Mouse (Mus musculus) heart, embryonic 16.5 days (tissue): ENCODE measurements around the gene Ktn1. TPM values are rescaled to one million over a fixed set of nuclear protein-coding genes. Genes with fewer than 3 reads are reported as not detected.

Source experiments
- ATAC-seq: fragments of 200-750 bp; cut with Nextera tagmentation; replicated peaks from 2 replicates; pipeline ENCODE4 v1.8.0; 2017; ENCODE audit warnings: moderate number of reproducible peaks; ENCODE audit not compliant: insufficient read depth, low FRiP score; ENCODE audit errors: extremely low read depth
- H3K27ac ChIP-seq: fragments of 300-500 bp; sonication (generic); 2 replicates; pipeline ENCODE4 v1.5.1; 2014; ENCODE audit warnings: mild to moderate bottlenecking, low read length, control low read depth, moderate library complexity
- H3K27me3 ChIP-seq: fragments of 300-500 bp; sonication (generic); 2 replicates; pipeline ENCODE4 v1.6.1; 2014; ENCODE audit warnings: low read length, mixed read lengths; ENCODE audit not compliant: control insufficient read depth, insufficient read depth
- H3K36me3 ChIP-seq: fragments of 300-500 bp; sonication (generic); 2 replicates; pipeline ENCODE4 v1.6.1; 2014; ENCODE audit not compliant: control insufficient read depth, insufficient read depth
- H3K4me1 ChIP-seq: fragments of 300-500 bp; sonication (generic); 2 replicates; pipeline ENCODE4 v1.6.1; 2014; ENCODE audit warnings: low read length, mixed read lengths; ENCODE audit not compliant: control insufficient read depth, insufficient read depth
- H3K4me2 ChIP-seq: fragments of 300-500 bp; sonication (generic); 2 replicates; pipeline ENCODE4 v1.6.1; 2014; ENCODE audit warnings: low read depth, mild to moderate bottlenecking, control low read depth, low read length
- H3K4me3 ChIP-seq: fragments of 300-500 bp; sonication (generic); 2 replicates; pipeline ENCODE4 v1.5.1; 2014; ENCODE audit warnings: mild to moderate bottlenecking, control low read depth, low read length
- H3K9ac ChIP-seq: fragments of 300-500 bp; sonication (generic); 2 replicates; pipeline ENCODE4 v1.6.1; 2014; ENCODE audit warnings: low read length, control low read depth
- H3K9me3 ChIP-seq: fragments of 300-500 bp; sonication (generic); replicated peaks from 2 replicates; pipeline ENCODE4 v1.6.1; 2016; ENCODE audit warnings: low read length; ENCODE audit not compliant: control insufficient read depth
- WGBS: fragments of 180-500 bp; shearing (Covaris S2); extraction: QIAGEN DNeasy Blood & Tissue Kit; methylation state at CpG from one replicate; pipeline ENCODE4 v1.1.7; 2014; 5-methylcytosine and 5-hydroxymethylcytosine counted together
- polyA plus RNA-seq: library from polyadenylated mRNA; unstranded; fragments of >200 nt; fragmentation: Nextera tagmentation; extraction: Ambion mirVana; gene quantifications from 2 replicates; pipeline ENCODE4 v1.2.1, GENCODE M21; 2015

Ktn1 gene
- polyA plus RNA-seq, 1 experiment from 2014 or later, result 66.6 TPM

DNA sequence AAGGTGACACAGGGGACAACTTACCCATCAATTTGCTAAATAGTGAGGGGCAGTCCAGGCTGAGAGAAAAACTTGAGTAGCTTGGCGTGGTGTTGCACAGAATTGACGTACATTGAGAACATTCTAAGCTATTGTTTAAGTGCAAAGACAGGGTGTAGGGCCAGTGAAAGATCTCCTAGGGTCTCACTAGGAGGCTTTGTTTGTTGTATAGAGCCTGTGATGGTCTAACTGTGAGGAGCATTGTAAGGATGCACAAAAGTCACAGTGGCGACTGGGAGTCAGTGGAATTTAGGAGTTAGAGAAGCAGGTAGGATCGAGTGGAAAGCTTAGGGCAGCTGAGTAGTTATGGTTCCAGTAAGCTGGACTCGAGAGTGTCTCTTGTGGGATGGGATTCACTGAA is 50.9 kb downstream of the Ktn1 start:
- H3K4me1 ChIP-seq, result no peaks in the 10 kb centered on the region
- H3K36me3 ChIP-seq, result peaks cover 40% of the 10 kb centered on the region

DNA sequence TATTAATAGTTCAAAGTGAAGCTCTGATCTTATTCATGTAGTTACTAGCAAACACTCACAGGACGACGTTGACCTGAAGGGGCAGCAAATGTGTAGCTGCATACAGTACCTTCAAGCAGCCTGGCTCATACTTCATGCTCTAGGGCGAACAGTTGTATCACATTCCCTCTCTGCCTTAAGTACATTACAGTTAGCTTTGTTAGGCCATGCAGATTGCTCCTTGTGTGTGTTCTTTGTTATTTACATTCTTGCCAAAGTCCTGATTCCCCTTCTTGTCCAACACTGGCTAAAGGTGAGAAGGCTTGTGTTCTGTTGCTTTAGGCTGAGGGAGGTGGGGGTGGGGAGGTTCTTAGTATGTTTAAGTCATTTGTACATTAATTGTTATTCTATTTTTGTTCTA is 61.3 kb downstream of the Ktn1 start:
- WGBS, result 48% methylated on average over 3 of the region's 3 CpGs
- Histone ChIP-seq H3K4me1 (no peaks in the 10 kb centered on the region), H3K4me3 (no peak overlapping the region)

More for the DNA sequence above, 50.9 kb downstream of the Ktn1 start:
- no peak overlapping the region for H3K4me3 ChIP-seq
- H3K27me3 ChIP-seq, result no peaks in the 10 kb centered on the region
- 86% methylated on average over 5 of the region's 5 CpGs for WGBS
- no peak overlapping the region for H3K27ac ChIP-seq
- no peak overlapping the region for H3K4me2 ChIP-seq
- ATAC-seq, result no peak
- no peak overlapping the region for H3K9ac ChIP-seq
- no peaks in the 10 kb centered on the region for H3K9me3 ChIP-seq

GRCm38 (mm10) chr14:47715771-47716170 is 67.5 kb downstream of the Ktn1 start:
- WGBS, result 84% methylated on average over 3 of the region's 3 CpGs
- ATAC-seq, result no peak
- H3K27me3 ChIP-seq, result no peaks in the 10 kb centered on the region
- H3K36me3 ChIP-seq, result peaks cover 16% of the 10 kb centered on the region
- no peaks in the 10 kb centered on the region for H3K9me3 ChIP-seq
- H3K4me2 ChIP-seq, result no peak overlapping the region
- no peak overlapping the region for H3K4me3 ChIP-seq
- no peak overlapping the region for H3K9ac ChIP-seq
- no peaks in the 10 kb centered on the region for H3K4me1 ChIP-seq
- H3K27ac ChIP-seq, result no peak overlapping the region

More for the DNA sequence above, 61.3 kb downstream of the Ktn1 start:
- H3K4me2 ChIP-seq, result no peak overlapping the region
- H3K27me3 ChIP-seq, result no peaks in the 10 kb centered on the region
- H3K9me3 ChIP-seq, result no peaks in the 10 kb centered on the region
- no peak overlapping the region for H3K27ac ChIP-seq
- no peak for ATAC-seq
- H3K36me3 ChIP-seq, result peaks cover 47% of the 10 kb centered on the region
- no peak overlapping the region for H3K9ac ChIP-seq

DNA sequence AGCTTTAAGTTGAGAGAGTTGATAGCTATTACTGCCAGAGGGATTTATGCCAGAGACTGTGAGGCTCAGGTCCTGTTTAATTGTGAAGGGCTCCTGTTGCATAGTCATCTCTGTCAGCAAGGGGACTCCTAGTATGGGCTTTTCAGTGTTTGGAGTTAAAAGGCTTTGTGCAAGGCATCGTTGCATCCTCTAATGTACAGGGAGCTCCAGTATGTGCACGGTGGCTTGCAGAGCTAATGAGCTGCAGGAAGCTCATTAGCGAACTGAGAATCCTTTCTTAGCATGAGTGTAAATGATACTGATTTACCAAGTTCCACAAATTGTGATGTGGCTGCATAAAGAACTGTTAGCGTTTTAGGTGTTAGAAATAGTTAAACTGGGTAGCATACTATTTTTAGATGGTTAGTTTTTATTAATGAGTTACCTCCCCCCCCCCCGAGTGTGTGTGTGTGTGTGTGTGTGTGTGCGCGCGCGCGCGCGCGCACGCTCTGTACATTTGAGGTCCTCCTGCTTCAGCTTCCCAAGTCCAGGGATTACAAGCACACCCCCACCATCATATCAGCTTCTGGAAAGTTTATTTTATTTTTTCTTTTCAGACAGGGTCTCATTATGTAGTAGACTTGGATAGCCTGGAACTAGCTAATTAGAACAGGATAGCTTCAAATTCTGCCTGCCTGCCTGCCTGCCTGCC is 69.8 kb downstream of the Ktn1 start:
- Histone ChIP-seq H3K27ac (no peak overlapping the region), H3K9me3 (no peaks in the 10 kb centered on the region), H3K9ac (no peak overlapping the region), H3K4me1 (no peaks in the 10 kb centered on the region), H3K4me2 (no peak overlapping the region), H3K27me3 (no peaks in the 10 kb centered on the region), H3K36me3 (peaks cover 15% of the 10 kb centered on the region), H3K4me3 (no peak overlapping the region)
- 96% methylated on average over 14 of the region's 14 CpGs for WGBS
- no peak for ATAC-seq

- H3K4me2 ChIP-seq, result no peak overlapping the region
- H3K27ac ChIP-seq, result no peak overlapping the region
- no peak overlapping the region for H3K9ac ChIP-seq
- 91% methylated on average over 4 of the region's 4 CpGs for whole genome bisulfite sequencing
- no peaks in the 10 kb centered on the region for H3K4me1 ChIP-seq
- ATAC-seq, result no peak
- H3K9me3 ChIP-seq, result no peaks in the 10 kb centered on the region
- H3K36me3 ChIP-seq, result peaks cover 25% of the 10 kb centered on the region
- no peak overlapping the region for H3K4me3 ChIP-seq
- no peaks in the 10 kb centered on the region for H3K27me3 ChIP-seq
These were observed 71.8 kb downstream of the Ktn1 start for GRCm38 (mm10) chr14:47720023-47720422.

DNA sequence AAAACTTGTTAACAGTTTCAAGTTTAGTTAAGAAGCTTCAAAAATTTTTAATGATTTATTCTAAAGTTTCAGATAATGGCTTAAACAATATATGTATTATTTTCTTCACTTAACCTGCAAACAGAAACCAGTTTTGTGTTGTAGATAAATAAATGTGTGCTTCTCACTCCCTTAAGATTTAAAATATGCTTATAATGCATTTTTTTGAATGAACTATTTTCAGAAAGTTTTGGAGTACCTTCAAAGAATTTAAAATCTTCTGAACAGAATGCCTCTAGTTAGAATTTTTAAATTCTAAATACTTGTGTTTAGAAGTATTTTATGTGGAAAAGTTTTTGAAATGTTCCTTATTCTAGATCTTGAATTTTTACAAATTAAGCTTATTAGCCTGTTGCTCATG is 74.8 kb downstream of the Ktn1 start:
- Histone ChIP-seq H3K4me1 (no peaks in the 10 kb centered on the region), H3K9ac (no peak overlapping the region), H3K4me3 (no peak overlapping the region), H3K27me3 (no peaks in the 10 kb centered on the region), H3K36me3 (peaks cover 42% of the 10 kb centered on the region), H3K27ac (no peak overlapping the region), H3K4me2 (no peak overlapping the region), H3K9me3 (no peaks in the 10 kb centered on the region)
- ATAC-seq, result no peak

DNA sequence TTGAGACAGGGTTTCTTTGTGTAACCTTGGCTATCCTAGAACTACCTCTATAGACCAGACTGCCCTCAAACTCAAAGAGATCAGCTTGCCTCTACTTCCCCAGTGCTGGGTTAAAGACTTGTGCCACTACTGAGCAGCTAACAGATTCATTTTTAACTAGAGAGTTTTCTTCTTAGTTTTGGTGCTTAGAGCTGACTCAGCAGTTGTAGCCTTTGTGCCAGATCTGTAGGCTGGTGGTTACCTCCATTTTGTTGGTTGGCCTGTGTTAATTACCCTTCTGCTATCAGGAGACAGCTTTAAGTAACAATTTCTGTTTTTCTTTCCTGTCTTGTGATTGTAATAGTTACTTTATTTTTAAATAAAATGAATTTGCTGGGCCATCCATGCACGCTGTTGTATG is 80.3 kb downstream of the Ktn1 start:
- no peak for ATAC-seq
- 95% methylated on average over 1 of the region's 1 CpGs for WGBS
- Histone ChIP-seq H3K27me3 (no peaks in the 10 kb centered on the region), H3K4me1 (no peaks in the 10 kb centered on the region), H3K27ac (no peak overlapping the region), H3K9ac (no peak overlapping the region), H3K4me3 (no peak overlapping the region), H3K4me2 (no peak overlapping the region), H3K9me3 (no peaks in the 10 kb centered on the region), H3K36me3 (peaks cover 61% of the 10 kb centered on the region)

DNA sequence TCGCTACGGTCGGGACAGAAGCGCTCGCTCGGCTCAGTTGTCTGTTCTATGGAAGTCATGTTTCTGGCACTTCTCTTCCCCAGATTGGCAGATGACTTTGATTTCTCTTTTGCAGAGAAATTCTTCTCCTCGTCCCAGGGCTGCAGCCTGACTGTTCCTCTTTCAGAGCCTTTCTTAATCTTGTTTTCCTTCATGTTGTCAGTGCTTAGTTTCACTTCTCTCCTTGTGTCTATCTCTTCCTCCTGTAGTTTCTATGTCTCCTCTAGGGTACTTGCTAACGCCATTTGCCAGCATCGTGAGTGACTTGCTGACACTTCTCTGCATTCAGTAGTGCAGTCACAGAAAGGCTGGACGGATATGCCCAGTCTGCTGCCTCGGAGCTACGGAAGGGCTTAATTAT is 87.1 kb downstream of the Ktn1 start:
- Histone ChIP-seq H3K27me3 (no peaks in the 10 kb centered on the region), H3K4me3 (no peak overlapping the region), H3K4me2 (no peak overlapping the region), H3K27ac (no peak overlapping the region), H3K9me3 (no peaks in the 10 kb centered on the region), H3K36me3 (peaks cover 54% of the 10 kb centered on the region), H3K9ac (no peak overlapping the region), H3K4me1 (no peaks in the 10 kb centered on the region)
- ATAC-seq, result no peak
- 87% methylated on average over 12 of the region's 12 CpGs for WGBS

GRCm38 (mm10) chr14:47736471-47736870 is 88.2 kb downstream of the Ktn1 start:
- H3K27me3 ChIP-seq, result no peaks in the 10 kb centered on the region
- H3K4me1 ChIP-seq, result no peaks in the 10 kb centered on the region
- ATAC-seq, result no peak
- H3K4me2 ChIP-seq, result no peak overlapping the region
- H3K36me3 ChIP-seq, result peaks cover 50% of the 10 kb centered on the region
- no peak overlapping the region for H3K9ac ChIP-seq
- WGBS, result 86% methylated on average over 8 of the region's 8 CpGs
- H3K27ac ChIP-seq, result no peak overlapping the region
- H3K9me3 ChIP-seq, result no peaks in the 10 kb centered on the region
- no peak overlapping the region for H3K4me3 ChIP-seq
